8 mouse cellular contexts compared by ENCODE assay signal in the genomic region with DNA sequence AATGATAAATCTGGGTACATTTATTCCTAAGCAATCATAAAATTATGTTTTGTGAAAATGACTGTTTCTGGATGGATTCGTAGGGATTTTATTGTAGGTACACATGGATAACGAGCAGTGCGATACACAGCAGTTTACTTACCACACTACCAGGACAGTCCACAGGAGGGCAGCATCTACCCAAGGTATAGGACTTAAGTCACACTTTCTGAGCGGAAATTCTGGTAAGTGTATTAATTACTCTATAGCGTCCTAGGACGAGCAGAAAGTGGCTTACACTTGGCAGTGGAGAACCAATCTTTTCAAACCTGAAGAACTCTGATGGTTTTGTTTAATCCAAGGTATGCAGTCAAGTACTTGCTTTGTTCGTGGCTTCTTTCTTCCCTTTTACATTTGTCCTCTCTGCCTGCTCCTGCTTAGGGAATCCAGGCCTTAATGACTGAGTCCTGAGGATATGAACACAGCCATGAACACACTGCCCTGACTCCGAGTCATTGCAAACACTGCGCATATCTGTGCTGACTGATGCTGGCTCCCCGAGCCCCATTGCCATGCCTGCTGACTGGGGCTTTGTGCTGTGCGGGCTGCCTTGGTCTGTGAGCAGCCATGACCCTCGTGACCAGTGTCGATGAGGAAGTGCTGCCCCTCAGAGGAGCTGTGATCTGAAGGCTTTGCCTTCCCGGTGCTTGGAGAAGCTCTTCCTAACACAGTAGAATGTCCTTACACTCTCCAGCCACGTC.
A peak's percentile ranks its signal among the peaks of the same experiment; 100 is the strongest.
DNase-seq lines count a peak whose midpoint lies in the region; ATAC-seq lines count a peak whose summit lies in the region.

No protein-coding gene starts in this region.

- peak; percentile 87 for ATAC-seq in hindbrain, embryonic 15.5 days (ENCODE audit: low FRiP score, low read depth)

- H3K4me3 ChIP-seq in hindbrain, embryonic 15.5 days, result no peak overlapping the region

- no peaks in the 10 kb centered on the region for H3K27me3 ChIP-seq in hindbrain, embryonic 15.5 days

- peaks cover 7% of the 10 kb centered on the region for H3K4me1 ChIP-seq in hindbrain, embryonic 15.5 days (replicated peaks)

- no peaks in the 10 kb centered on the region for H3K9me3 ChIP-seq in hindbrain, embryonic 15.5 days

- H3K4me2 ChIP-seq in hindbrain, embryonic 15.5 days, result peak overlapping the region; percentile 46

- peak; percentile 55 for DNase-seq in WW6 (ENCODE audit: low read depth, low spot score)
- DNase-seq in cerebellum, postnatal 4 days (ENCODE audit: low spot score in 2 of 2), result peak; percentile 88 to 93
- peak; percentile 85 to 94 for DNase-seq in frontal cortex, postnatal 36 days (ENCODE audit: low spot score in 2 of 2)
- peak; percentile 73 to 87 for DNase-seq in layer of hippocampus, postnatal 36 days
- DNase-seq in lung, postnatal 25 days (ENCODE audit: low spot score), result peak; percentile 78
- peak; percentile 98 for DNase-seq in retina, embryonic 14.5 days (ENCODE audit: low spot score)
- peak; percentile 64 to 76 for DNase-seq in thymus, postnatal 36 days

- 8% methylated on average over 15 of the region's 15 CpGs for WGBS in hindbrain, embryonic 15.5 days

- H3K27ac ChIP-seq in hindbrain, embryonic 15.5 days (replicated peaks), result peak overlapping the region; percentile 65

- peak overlapping the region; percentile 16; the same call in 1 of the 2 replicates for H3K9ac ChIP-seq in hindbrain, embryonic 15.5 days

- no peaks in the 10 kb centered on the region for H3K36me3 ChIP-seq in hindbrain, embryonic 15.5 days
